Mouse (Mus musculus) ES-Bruce4 (cell line): ENCODE results near the gene Cryba2.

Source experiments
- CTCF ChIP-seq: IDR thresholded peaks from one replicate; pipeline ENCODE4 v1.8.1; 2011; ENCODE audit warnings: low read depth, low read length
- EP300 ChIP-seq: IDR thresholded peaks from 2 replicates; pipeline ENCODE4 v1.6.1; 2011; ENCODE audit warnings: low read depth, low read length; ENCODE audit not compliant: insufficient read depth
- POLR2A ChIP-seq: IDR thresholded peaks from one replicate; pipeline ENCODE4 v1.8.1; 2011; ENCODE audit warnings: low read length; ENCODE audit not compliant: insufficient read depth

GRCm38 (mm10) chr1:74858171-74858719, 34.7 kb downstream of the Cryba2 start:
- TF ChIP-seq CTCF (no peak), EP300 (no peak), POLR2A (no peak)
